Mouse (Mus musculus) lung, postnatal 0 days (tissue): ENCODE results near the gene Zfp689.

ENCODE experiments used
- CTCF ChIP-seq: IDR thresholded peaks from 2 replicates; pipeline ENCODE4 v1.5.1; 2016; ENCODE audit warnings: antibody characterized with exemption, mild to moderate bottlenecking
- EP300 ChIP-seq: IDR thresholded peaks from 2 replicates; pipeline ENCODE4 v1.6.1; 2016; ENCODE audit warnings: antibody characterized with exemption, mild to moderate bottlenecking, control low read depth

DNA sequence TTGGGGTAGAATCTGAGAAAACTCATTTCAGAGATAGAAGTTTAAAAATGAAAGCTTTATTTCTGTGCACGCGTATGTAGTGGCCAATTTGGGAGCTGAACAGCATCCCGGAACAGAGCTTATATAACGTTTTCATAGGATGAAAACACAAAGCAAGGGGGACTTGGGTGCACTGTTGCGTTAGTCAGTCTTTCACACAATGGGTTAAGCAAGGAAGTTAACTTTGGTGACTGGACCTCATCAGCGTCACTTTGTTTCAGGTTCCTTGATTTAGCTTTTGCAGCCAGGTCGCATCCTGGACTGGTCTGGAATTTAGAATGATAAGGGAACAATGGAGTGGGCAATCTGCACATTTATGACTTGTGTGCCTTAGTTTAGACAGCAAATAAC, 55.0 kb downstream of the Zfp689 start:
- TF ChIP-seq CTCF (no peak), EP300 (peak; percentile 37; the same call in 1 of the 2 replicates)
